Mouse (Mus musculus) skeletal muscle tissue, adult 2 months (tissue): Measurements from ENCODE around the gene Usp5.
"Not testable (repeated sequence)": the region's sequence is repeated elsewhere in the genome, so short reads cannot be mapped to it uniquely, and the experiment has no call there.

Source experiments
- DNase-seq: peaks from one replicate; pipeline ENCODE4 v3.0.0-alpha.2; 2012; ENCODE audit warnings: low read depth, low spot score

Gene Usp5

DNA sequence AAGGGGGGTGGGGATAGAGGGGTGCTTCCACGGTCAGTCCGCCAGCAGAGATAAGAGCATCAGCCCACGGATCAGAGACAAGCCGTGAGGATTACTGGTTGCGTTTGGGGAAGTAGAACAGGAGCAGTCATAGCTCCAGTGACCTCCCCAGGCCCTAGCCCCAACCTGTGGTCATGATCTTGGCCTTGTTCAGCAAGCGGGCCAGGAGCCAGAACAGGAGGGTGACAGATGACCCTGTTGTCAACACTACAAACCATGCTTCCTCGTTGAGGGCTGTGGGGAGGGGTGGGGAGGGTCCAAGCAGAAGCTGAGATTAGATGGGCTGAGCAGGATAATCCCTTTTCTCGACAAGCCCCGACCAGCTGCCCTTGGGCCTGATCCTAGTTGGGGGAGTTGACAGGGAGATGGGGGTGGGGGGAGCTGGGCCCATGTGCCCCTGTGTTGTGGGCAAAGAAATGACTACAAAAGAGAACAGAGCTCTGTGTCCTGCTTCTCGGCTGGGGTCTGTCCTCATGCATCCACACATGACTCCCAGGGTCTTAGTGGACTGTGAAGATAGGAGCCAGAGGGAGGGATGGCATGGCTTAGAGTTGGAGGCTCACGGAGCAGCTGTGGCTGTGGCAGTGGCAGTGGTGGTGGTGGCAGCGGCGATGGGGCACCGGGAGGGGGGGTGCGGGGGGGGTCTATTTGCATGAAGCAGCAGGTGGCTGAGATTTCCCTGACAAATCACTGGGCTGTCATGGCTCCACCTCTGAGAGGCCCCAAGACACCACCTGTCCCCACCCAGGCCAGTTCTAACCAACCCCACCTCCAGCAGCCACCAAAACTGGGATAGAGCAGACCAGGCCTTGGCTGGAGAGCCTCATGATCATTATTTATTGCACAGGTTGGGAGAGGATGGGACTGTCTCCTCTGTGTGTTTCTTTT, 11.2 kb upstream of the Usp5 start, which contains the start of gene Gnb3:
Gnb3 (minus strand) TSS at position 35 of the 927 bp plus-strand sequence.
- no peak for DNase-seq

DNA sequence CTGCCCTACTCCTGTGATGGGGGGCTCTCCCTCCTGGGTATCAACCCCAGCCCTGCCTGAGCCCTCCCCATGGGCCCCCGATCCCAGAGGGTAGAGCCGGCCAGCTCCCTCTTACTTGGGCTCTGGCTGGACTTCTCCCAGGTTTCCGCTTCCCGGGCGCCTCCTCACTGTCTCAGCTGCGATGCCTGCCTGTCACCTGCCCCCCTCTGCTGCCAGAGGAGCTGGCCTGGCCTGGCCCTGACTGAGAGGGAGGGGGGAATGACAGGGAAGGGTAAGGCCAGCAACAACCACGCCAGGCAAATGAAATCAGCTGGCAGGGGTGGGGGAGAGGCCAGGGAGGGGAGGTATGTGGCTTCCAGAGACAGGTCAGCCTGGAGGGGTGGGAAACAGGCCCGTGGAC, 10.5 kb upstream of the Usp5 start:
- peak; percentile 62 for DNase-seq

DNA sequence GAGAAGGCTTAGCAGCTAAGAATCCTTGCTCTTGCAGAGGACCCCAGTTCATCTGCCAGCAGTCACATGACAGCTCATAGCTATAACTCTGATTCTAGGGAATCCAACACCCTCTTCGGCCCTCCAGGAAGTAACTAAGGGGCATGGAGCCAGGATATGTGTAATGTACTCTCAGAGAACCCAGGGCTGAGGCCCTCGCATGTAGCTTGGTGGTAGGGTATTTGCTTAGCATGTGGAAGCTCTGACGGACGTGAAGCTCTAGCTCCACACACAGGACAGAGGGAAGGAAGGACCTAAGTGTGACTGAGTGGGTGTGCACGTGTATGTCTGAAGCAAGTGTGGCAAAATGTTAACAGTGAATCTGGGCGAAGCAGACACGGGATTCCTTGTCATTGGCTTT, 7.1 kb upstream of the Usp5 start:
- no peak for DNase-seq

DNA sequence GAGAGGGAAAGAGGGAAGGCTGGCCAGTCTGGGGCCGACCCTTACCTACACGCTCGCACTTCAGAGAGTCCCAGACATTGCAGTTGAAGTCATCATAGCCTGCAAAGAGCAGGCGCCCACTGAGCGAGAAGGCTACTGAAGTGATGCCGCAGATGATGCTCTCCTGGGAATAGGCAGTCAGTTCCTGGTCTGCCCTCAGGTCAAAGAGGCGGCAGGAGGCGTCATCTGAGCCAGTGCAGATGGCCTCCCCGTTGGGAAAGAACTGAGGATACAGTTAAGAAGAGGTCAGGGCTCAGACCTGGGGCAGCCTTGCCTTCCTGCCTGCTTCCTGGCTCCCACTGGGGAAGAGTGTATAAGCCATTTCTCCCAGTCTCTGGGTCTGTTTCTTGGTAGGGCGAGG, 6.2 kb upstream of the Usp5 start:
- DNase-seq: no peak

DNA sequence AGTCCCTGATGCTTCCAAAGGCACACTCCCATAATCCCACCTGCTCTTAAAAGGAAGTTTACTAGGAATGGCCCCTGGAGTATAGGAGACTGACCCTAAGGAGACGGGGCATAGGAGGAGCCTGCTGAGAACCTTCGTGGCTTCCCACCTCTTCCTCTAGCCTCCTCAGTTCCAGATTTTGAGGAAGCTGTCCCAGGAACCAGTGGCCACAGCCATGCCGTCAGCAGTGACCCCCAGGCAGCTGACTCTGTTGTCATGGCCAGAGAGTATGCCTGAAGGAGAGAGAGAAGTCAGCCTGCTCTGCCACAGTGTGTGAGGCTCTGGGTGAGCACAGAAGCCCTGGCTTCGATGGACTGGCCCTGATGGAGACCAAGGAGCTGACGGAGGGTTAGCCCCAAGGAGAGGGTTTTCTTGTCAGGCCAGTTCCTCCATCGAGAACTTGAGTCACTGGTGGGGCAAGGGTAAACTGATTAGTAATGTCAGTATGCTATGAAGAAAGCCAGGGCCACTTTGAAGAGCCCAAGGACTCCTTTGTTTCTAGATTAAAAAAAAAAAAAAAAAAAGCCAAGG, 5.3 kb upstream of the Usp5 start:
- DNase-seq: no peak

DNA sequence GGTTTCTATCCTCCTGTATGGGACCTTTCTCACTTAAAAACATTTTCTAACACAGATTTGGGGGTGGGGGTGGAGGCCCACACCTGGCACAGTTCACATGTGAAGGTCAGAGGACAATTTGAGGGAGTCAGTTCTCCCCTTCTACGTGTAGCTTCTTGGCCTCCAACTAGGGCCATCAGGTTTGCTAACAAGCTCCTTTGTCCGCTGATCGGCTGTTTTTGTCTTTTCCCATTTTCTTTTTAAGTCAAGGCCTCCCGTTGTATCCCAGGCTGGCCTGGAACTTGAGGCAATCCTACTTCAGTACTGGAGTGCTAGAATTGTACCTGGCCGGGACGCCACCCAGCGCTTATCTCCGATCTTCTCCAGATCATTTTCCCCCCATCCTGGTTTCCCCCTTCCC, 2.4 kb upstream of the Usp5 start:
- DNase-seq: no peak

DNA sequence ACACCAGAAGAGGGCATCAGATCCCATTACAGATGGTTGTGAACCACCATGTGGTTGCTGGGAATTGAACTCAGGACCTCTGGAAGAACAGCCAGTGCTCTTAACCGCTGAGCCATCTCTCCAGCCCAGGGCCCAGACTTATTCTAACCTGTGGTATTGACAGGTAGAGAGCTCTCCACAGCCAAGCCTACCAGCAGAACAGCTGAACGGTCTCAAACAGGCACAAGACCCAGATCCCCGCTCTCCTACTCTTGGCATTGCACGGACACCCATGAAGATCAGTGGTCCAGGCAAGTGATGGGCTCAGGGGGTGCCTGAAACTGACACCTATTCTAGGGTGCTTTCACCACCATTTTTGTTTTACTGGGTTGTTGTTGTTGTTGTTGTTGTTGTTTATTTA, 1.9 kb upstream of the Usp5 start:
- DNase-seq: not testable (repeated sequence)

DNA sequence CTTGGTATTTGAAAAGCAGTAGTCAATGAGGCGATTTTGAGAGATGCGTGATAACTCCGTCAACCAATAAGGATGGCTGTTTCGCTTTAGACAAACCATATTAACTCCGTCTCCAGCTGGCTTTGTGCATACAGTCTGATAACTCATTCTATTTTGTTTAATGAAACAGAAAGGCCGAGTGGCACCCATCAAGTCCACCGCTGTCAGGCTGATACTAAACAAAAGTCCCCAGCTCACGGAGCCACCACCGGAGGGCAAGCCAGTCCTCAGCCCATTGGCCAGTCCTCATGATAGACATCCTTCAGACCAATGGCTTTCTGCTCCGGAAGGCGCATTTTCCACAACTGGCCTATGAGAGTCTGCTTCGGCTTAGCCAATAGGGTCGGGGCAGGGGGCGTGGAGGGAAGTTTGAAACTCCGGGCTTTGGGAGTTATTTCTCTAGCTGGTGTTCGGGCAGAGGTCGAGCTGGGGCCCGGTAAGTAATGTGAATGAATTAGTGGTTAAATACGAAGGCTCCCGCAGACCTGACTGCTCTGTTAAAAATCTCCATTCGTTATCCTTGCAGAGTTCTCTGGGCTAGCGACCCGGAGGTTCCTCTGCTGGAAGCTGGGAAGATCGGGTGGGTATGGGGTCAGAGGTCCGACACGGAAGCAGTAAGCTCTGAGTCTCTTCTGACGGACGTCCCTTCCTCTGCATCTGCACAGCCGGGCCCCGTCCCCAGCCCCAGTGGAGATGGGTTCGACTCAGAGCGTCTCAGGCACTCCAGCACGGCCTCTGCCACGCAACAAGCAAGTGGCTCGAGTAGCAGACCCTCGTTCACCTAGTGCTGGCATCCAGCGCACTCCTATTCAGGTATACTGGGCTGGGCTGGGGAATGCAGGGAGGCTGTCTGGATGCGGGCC, 766 bp upstream of the Usp5 start:
- peak; percentile 97 for DNase-seq

DNA sequence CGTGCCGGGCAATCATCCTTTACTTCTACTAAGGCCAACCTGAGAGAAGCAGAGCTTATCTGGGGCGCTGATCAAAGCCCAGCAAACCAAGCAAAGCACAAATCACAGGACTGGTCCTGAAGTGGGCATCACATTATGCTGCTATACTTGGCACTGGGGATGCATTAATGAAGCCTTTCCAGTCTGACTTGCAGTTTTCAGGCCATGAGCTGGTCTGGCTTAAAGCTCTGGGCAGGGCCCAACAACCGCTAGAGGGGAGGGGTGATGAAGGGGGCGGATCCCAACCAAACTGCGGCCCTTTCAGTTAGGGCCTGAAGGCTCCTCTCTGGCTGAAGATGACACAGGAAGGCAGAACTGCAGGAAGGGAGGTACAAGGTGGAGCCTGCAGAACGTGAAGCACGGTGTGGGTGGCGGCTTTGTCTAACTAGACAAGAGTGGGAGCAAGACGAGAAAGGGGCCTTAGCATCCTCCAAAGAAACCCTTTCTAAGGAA, 1.1 kb downstream of the Usp5 start:
- DNase-seq: no peak

DNA sequence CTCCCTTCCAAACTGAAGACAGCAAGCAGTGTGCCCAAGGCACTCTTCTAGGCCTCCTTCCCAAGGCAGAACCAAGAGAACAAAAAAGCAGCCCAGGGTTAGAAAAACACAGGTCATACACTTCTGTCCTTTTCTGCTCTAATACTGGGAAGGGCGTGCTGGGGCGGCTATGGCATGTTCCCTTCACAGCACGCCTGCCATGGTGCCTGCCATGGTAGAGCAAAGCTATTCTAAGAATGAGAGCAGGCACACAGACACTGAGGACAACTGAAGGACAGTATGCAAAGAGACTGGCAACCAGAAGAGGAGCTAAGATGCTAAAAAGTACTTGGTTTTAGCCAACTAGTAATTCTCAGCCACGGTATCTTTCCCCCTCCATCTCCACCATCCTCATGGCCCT, 7.2 kb downstream of the Usp5 start:
- DNase-seq: no peak

DNA sequence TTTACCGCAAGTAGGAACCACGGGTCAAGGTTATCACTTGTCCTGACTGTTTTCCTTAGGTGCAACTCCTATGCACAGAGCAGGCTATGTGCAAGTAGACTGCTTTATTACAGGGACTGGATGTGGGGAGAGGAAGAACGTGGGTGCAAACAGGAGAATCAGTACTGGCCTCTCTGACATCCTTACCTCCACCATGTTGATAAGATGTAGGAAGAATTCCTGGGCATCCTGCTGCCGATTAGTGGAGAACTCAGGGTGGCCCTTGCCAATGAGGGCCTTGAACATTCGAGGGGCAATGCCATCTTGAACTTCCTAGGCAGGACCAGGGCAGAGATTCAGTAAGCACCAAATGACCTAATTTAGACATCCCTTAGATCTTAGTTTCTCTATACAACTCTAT, 8.4 kb downstream of the Usp5 start:
- DNase-seq: no peak

DNA sequence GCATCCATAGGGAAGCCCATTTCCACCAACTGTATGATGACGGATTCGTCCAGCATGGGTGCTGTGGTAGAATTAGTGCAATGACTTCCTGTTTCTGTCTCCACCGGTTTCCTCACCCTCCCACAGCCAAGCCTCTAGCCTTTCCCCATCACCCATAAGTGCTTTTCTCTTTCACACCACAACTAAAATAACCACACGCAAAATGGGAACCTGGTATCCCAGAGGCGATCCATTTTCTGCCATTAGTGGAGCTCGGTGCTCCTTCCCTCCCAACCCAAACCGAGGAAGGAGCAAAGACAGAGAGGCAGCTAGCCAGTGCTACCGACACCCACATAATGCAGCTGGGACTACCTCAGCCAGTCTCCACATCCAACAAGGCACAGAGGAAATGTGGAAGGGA, 11.3 kb downstream of the Usp5 start:
- DNase-seq: no peak

DNA sequence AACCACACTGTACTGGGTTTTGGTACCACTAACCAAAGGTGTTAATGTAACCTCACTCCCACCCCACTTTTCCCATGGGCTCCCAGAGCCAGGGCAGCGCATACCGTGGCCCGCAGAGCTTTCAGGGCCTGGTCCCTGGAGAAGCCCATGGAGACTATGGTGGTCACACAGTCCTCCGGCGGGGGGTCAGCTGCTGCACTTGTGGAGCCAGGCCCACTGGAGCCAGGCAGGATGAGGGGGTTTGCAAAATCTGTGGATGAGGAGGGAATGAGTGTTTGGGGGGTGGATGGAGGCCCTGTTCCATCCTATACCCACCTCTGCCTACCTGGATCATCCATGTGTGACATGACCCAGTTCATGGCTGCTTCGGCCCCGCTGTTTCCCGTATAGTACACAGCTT, 11.7 kb downstream of the Usp5 start:
- no peak for DNase-seq

DNA sequence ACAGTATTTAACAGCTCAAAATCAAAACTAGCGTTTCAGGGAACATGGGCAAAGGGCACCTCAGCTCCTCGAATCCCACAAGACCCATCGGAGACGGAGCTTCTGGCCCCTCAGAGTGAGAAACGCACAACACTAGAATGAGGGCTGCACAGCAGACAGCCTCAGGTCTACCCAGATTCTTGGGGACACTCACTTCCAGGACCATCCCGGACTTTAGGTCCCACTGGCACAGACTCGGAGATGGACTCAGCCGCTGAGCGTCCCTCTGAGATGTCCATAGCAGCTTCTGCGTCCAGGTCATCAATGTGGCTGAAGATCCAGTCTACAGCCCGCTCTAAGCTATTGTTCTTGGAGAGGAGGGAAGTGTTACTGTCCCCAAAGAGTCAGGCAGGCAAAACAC, 12.2 kb downstream of the Usp5 start:
- DNase-seq: no peak

DNA sequence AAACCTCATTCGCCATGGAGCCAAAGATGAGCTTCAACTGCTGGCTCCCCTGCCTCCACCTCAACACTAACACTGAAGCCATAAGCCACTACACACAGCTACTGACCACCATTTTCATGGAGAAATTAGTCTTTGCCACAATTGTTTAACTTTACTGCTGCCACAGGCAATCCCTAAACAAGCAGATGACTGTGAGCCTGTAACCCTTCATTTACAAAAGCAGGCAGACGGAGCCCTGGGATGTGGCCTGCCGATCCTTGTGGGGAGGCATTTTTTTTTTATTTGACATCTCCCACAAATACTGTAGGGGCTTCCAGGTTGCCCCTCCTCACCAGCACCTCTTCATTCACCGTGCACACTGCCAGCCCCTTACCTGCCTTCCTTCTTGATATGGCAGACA, 12.7 kb downstream of the Usp5 start:
- DNase-seq: no peak

DNA sequence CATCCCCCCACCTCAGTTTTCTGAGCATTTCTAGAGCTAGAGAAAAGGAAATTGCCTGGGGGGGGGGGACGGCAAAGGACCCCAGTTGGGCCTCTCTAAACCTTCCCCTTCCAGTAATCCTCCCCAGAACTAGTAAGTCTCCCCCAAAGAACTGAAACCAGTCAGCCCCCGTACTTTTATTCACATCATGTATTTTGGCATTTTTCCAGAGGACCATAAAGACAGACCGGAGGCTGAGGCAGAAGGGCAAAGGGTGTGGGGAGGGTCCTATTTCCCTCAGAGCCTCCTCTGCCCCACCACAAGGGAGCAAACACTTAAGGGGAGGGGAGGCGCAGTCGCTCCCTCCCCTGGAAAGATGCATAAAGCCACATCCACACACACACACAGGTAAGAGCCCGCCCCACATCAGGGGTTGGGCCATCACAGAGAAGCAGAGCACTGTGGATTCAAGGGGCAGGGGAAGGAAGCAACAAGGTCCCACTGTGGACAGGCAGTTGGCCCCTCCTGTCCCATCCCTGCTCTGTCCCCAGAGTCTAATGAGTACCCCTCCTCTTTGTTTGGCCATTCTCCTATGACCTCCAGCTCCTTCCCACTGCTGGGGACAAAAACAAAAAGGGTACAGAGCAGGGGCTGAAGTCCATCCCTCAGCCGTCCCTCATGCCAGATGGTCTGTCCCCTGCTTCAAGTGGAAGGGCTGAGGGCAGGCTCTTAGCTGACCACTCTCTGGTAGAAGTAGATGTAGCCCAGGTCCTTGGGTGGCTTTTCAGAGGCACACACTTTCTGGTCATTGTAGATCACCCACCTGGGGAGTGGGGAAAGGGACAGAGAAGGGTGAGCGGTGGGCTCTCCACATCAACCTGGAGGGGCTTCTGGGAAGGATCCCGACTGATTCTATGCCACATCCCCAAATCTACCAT, 14.2 kb downstream of the Usp5 start:
- DNase-seq: no peak

DNA sequence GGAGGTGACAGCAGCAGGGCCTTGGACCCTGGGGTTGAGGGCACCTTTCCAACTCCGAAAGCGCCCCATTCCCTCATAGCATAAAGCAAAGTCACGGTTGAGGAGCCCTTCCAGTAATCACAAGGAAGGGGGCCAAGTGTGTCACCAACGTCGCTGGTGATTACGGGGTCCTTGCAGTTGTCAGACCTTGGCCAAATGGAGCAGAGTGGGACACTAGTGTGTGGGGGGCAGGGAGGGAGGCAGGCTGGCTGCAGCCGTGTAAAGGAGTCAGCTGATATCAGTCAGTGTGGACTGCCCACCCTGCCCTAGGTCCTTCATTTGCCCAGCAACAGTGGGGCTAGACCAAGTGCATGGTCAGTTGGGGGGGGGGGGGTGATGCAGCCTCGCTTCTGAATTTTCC, 14.8 kb downstream of the Usp5 start:
- DNase-seq: peak; percentile 47

DNA sequence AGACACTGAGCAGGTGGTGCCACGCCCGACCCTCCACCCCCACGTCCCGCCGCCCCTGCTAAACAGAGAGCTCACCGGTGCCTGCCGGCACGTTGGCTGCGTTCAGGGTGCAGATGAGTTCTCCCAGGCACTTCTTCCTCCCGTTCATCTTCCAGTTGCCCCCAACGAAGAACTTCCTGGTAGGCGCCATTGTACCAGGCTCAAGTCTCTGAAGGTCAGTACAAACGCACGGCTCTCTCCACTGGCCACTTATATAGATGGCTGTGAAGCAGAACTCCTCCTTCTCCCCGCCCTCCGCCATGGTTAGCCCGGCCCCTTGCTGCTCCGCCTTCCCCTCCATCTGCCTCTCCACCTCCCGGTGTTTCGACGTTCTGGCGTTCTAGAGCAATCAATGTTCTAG, 15.4 kb downstream of the Usp5 start, which contains the start of gene Tpi1:
Tpi1 (minus strand) TSS at position 364 of the 400 bp plus-strand sequence.
- peak; percentile 96 for DNase-seq

DNA sequence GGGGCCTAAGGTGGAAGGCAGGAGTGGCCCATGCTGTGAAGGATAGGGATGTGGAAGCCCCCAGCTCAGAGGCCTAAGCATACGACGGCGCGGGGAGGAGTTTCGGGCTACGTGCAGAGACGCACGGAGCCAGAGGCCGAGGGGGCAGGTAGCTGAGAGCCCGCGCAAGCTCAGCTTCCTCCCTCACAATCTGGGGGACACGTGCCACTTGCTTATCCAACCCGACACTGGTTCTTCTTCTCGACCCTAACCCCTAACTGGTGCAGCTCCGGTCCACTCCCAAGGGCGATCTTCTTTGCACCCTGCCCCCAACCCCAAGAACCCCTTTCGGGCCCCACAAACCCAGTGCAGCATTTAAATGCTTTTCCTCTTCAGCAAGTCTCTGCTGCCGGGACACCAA, 15.8 kb downstream of the Usp5 start:
- DNase-seq: peak; percentile 89

DNA sequence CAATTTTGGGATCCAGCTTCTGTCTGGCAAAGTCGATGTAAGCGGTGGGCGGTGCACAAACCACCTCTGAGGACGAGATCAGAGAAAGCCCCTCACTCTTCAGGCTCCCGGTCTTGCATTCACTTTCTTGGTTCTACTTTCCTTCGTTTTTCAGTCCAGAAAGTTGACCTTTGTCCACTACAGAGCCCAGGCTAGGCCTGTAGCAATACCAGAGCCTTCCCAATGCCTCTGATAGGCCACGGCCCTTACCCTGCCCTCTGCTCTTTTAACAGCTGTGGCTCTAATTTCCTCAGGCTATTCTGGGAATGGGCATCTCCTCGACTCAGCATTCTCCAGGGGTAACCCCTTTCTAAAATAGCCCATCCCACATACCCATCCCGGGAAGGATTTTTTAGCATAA, 16.4 kb downstream of the Usp5 start:
- DNase-seq: peak; percentile 88
